Mouse (Mus musculus): Measurements from ENCODE around the gene Abhd10. TPM values are rescaled to one million over a fixed set of nuclear protein-coding genes. Genes with fewer than 3 reads are reported as not detected.

The Abhd10 gene
- polyA plus RNA-seq (2012; rRNA removed), result 6.6 and 6.9 TPM in 2 replicates

DNA sequence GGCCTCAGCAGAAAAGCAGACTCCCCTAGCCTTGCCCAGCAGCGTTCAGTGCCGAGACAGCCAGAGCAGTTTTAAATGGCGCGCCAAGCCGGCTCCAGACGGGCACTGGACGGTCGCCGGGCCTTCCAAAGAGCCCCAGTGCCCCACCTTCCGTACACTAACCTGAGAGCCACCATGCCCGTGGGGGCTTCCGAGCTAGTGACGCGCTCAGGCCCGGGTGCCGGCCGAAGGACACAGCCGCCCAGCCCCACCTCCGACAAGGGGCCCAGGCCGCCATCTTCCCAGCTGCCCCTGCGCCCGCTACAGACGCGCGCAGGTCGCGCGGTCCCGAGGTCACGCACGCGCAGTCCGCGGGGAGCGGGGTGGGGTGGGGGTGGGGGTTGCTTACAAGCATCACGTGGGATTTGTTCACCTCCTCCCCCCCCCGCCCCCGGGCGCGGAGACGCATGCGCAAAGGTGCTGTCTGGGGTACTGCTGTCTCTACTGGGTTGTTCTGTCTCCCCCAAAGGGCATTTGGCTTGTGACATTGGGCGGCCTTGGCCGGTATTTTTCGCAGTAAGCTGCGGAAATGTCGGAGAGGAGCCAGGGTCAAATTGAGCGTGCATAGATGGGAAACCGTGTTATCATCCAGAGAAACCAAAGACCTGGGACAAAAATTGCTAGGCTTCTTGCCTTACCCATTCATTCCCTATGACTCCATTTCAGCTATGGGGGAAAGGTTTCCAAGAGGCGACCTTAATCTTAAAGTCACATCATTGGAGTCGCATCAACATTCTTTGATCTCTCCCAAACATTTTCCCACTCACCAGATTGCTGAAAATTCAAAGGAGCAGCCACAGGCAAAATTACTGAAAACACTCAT is at the start of gene Abhd10:
Gene Abhd10 (minus strand): TSS at position 341 of the 862 bp plus-strand sequence.
- peak; percentile 47 for DNase-seq (ENCODE audit: low read depth)

DNA sequence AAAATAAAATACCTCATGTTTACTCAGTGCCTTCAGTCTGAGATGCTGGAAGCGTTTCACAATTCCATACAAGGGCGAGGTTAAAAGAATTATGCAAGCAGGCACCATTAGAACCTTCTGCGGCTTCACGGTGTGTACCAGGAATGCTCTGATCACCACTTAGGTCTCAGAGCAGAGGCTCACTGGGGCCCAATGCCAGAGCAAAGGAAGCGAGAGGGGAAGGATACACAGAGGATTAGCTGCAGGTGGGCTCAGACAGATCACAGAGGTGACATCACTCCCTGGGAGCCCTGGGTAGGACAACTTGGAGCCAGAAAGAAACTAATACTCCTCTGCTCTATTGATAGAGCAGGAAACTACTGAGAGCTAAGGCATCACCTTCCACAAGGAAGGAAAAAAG is 48.5 kb upstream of the Abhd10 start:
- no peak for DNase-seq (ENCODE audit: low read depth)

DNA sequence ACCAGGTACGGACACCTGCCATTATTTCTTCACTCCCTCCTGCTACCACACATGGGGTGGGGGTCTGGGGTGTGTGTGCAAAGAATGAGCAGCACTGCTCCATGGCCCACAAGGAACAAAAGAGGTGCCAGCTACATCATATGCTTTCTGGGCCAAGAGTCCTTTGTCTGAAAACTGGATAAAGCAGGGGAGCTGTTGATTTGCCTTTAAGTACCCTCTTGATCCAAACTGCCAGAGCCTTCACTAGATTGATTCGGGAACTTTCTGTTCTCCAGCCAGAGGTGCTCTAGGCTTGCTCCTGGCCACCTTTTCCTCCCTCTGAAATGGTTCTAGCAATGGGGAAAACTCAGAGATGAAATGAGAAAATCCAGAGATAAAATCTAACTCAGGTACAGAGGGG is 46.6 kb upstream of the Abhd10 start:
- no peak for DNase-seq (ENCODE audit: low read depth)

DNA sequence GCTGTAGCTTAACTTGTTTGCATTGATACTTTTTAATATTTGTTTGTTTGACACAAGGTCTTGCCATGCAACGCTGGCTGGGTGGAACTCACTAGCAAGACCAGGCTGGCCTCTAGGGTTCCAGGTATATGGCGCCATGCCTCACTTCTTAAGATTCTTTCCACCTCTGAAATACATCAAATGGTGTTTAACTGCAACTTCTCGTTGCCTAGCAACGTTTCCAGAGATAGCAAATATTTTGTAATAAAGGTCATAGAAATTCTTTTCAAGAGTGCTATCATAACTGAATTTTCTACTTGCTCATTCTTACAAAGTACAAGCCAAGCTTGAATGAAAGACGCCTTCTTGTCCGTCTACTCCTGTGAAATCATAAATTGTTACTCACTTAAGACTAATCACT is 44.9 kb upstream of the Abhd10 start:
- DNase-seq (ENCODE audit: low read depth), result no peak

DNA sequence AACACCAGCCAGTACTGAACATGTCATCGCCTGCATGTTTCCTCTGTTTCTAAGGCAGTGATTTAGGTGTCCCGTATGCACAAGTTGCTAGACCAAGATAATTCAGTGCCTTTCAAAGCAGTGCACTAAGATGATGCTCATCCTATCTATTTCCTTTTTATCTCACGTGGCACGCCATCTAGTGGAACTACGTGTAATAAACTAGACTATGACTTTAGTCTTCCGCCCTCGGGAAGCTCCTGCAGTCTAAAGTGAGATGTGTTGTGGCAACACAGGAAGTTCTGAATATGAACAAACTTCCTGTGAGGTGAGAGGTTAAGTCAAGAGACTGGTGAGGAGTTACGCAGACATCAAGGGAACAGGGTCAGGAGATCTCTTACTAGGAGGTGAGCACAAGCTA is 43.9 kb upstream of the Abhd10 start:
- no peak for DNase-seq (ENCODE audit: low read depth)

DNA sequence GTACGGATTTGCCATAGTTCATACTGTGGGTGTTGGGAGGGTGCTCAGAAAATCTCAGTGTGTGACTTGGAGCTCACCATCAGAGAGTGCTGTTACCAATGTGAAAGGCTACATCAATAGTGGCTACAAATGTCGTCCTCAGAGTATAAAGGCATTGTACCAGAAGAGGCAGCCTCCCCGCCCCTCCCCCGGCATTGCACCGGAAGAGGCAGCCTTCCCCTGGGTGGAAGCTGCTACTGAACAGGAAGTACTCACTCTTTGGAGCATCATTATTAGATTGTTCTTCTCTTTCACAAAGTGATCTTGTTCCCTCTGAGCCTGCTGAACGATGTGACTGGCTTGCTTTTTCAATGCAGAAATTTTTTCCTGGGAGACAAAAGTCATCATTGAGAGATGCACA is 37.2 kb upstream of the Abhd10 start:
- no peak for DNase-seq (ENCODE audit: low read depth)

DNA sequence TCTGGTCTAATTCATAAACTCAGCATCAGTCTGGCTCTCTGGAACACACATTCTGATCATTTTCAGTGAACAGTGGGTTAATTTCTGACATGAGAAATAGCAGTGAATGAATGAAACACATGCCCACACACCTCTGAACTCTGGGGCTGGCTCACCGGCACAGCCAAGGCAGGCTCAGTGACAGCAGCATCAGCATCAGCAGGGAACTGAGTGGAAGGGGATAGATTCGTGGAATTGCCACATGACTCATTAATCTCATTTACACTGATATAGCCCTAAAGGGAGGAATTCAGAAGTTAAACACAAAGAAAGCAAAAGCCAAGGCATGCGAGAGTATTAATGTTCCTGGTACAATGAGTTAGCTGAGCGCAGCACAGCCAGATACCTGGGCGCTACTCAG is 32.1 kb upstream of the Abhd10 start:
- DNase-seq (ENCODE audit: low read depth), result no peak

DNA sequence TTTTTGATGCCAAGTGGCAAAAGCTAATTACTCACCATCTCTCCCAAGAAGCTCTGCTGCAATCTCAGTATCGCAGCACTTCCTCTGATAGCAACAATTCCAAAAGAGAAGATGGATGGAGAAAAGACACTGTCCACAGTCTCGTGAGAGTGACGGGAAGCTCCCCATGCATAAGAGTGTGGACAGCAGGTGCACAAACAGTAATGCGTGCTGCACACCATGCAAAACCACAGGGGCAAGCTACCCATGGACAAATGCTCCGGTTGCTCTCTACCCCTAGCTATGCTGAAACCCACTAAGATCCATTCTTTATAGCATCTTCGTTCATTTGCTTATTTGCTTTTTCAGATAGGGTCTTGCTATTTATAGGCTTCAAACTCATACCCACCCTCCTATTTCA is 28.2 kb upstream of the Abhd10 start:
- no peak for DNase-seq (ENCODE audit: low read depth)

DNA sequence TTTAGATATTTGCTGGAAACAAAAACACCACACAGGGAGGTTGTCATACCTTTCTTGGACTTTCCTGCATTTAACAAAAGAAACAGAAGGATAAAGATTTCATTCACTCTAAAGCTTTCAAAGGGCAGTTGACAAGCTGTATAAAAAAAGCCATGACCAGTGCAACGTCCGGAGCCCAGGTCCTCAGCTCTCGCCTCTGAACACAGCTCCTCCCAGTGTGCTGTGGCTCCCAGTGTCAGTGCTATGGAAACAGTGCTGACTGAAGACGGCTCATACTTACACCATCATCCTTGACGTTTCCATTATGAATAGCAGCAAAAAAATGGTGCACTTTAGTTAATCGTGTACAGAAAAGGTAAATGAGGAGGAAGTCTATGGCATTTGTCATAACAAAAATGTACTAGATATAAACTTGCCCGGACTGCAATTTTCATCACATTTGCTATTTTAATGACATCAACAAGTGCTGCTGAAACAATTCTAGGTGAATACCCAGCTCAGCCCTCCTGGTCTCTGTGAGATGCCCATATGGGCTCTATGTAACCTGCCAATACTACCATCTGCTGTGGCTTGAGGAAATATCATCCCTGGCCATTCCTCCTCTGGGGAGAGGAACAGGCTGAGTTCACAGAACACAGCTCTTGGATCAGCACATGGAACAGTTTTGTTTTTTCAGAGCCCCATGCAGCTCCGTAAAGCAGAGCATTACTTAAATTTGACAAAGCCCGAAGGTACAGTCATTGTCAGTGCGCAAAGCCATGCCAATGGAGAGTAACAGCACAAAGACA is 25.3 kb upstream of the Abhd10 start:
- no peak for DNase-seq (ENCODE audit: low read depth)

DNA sequence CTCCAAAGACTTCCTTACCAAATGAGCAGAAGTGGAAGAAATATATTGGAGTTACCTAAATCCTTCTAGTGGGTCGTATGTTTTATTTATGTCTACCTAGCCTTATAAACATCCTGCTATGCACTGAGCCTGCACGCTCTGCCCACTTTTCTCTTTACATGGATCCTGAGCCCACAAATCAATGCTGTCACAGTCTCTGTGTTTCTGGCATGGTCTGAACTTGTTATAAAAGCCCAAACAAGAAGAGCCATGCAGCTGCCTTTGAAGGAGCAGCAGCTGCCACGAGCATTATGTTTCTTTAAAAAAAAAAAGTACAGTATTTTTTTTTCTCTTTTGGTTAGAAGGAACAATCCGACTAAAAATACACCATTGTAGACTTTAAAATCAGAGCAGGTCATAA is 24.7 kb upstream of the Abhd10 start:
- no peak for DNase-seq (ENCODE audit: low read depth)

DNA sequence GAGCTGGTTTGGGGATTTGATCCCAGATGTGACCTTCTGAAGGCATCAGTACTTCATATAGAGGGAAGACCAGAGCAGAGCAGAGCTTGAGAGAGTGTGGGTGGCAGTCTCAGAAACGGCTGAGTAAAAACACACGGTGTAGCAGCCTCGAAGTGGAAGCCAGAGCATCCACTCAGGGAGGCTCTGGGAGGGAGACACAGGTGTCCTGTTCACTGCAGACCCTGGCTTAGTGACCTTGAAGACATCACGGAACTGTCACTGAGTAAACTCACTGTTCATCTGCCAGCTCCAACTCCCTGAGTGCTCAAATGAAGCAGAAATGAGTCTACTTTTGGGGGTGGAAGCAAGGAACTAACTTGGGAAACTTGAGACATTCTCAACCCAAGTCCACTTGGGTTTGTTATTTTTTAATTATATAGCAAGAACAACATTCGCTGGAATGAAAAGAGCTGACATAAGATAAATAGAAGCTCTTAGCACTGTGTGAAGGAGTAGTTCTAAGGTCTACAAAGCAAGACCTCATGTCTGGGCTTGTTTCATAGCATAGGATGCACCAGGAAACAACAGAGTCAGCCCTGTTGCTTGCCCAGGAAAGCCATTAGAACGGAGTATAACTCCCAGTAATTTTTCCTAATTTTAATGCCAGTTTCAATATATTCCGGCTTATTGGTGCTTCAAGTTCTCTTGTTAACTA is 23.2 kb upstream of the Abhd10 start:
- no peak for DNase-seq (ENCODE audit: low read depth)

DNA sequence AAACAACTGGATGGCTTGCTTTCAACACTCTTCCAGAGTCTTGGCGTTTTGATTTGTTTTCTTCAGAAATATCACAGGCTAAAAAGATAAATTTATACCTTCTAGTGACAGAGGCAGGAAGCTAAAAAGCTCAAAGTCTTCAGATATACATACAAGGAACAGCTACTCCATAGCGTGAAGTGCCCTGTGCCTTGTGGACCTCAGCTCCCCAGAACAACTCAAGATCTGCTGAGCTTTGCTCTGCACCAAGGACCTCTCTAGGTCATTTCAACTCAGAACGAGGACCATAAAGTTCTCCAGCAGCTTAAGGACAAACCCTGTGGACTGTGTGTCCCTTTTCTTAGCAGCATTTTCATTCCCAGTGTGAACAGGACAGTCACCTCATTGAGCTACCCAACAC is 22.3 kb upstream of the Abhd10 start:
- no peak for DNase-seq (ENCODE audit: low read depth)

DNA sequence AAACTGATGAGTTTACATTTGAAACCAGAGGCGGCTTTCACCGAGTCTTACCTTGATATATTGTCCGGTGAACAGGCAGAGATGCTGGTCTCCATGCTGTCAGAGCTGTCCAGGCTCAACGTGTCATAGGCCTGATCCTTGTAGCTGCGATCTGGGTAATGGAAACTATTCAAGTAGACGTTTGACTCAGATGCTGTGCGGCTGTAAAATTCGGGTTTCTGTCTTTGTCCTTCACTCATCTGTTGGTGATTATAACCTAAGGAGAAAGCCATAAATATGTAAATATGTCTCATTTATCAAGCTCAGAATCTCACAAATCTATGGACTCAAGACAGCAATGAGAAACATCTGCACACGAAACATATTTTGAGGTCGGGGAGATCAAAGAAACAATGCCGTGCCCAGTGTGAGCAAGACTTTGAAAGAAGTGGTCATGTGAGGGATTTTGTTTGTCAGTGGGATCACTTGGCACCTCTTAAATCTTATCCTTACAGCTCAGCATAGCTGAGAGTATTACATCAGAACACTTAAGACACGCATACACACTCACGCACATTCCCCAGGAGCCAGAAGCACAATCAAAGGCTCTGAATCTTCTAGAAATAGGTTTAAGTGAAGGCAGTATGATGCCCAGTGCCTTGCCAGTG is 20.2 kb upstream of the Abhd10 start:
- no peak for DNase-seq (ENCODE audit: low read depth)

DNA sequence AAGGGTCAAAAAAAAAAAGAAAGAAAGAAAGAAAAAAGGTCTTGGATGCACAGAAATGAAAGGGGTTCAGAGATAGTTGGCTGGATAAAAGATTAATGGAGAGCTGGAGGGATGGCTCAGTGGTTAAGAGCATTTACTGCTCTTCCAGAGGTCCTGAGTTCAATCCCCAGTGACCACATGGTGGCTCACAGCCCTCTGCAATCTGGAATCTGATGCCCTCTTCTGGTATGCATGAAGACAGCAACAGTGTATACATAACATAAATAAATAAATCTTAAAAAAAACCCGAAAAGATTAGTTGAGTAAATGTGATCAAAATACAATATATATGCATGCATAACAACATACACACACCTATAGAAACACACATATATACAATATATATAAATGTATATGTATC is 18.7 kb upstream of the Abhd10 start:
- DNase-seq (ENCODE audit: low read depth), result no peak

DNA sequence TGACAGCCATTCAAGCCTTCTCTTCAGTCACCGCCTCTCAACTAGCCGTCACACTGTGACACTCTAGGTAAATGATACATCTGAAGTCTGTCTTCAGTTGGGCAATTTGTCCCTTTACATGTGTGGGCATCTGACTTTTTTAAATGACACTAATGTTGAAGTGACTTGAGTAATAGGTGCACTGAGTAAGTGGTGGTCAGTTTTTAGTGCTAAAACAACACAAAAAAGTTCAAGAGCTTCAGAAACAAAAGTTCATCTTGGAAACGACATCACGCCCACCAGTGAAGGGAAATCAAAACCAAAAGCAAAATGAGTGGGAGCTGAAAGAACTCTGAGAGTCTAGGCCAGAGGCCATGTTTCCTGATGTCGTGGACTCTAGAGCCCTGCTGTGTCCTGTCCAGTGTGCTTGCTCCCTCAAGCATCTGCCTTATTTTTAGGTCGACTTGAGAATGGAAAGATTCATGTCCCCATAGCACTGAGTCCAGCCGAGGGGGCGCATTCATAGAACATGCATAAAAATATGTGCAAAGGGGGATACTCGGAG is 16.0 kb upstream of the Abhd10 start:
- DNase-seq (ENCODE audit: low read depth), result no peak

DNA sequence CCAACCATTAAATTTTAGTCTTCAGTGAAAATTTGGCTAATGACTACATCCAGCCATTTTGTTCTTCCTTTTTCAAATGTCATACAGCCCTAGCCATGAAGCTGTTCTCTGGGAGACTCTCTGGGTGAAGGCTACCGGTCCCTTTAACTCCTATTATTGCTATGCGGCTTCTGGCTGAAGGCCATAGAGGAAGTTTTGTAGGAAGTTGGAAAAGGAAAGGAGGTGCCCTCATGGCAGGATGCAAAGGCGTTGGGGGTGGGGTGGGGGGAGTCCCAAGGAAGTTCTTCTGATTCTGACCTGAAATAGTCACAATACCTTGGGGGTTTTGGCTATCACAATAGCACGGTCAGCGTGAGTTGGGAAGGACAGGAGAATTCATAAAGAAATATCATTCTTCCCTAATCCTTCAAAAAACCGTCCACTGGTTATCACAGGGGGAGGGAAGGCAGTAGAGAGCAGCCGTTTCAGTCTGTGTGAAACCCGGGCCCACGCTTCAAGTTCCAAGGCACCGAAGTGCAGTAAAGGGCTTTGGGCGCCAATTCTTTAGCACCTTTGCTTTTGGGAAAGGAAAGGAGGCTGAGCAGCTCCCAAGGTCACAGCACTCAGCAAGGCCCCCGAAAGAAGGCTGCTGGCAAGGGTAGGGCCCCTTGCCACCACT is 14.8 kb upstream of the Abhd10 start:
- DNase-seq (ENCODE audit: low read depth), result no peak

DNA sequence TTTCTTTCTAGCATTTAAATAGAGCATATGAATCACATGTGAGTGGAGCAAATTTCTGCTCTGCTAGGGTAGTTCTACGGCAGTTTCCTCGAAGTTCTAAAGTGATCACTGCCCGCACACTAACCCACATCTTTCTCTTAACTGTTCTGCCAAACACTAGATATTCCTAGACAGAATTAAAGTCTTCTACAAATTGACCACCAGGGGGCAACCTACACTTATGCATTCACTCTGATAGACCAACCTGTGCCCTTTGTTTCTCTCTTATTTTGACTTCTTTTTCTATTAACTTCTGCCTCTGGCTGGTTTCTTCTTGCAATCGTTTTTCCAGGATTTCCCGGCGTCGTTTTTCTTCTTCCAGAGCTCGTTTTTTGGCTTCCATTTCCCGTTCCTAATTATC is 14.1 kb upstream of the Abhd10 start:
- no peak for DNase-seq (ENCODE audit: low read depth)

DNA sequence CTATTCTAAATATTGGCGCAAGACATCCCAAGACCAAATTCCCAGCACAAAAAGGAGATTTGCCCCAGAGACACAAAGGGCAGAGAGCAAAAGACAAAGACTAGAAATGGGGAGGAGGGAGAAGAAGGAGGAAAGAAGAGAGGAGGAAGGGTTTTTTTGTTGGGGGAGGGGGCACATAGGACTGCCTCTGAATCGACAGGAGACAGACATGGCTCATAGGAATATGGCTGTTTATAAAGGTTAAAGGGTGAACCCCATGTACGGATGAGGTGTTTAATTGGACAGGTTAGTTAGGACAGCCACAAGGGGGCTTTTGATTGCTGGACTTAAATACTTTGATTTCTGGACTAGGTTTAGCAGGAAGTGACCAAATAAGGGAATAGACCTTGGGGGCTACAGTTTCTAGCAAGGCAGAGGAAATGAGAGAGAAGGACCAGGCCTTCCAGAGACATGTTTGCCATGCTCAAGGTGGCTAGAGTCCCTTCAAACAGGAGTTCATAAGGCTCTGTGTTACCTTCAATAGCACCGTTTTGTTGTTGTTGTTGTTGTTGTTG is 913 bp upstream of the Abhd10 start:
- DNase-seq (ENCODE audit: low read depth), result no peak

DNA sequence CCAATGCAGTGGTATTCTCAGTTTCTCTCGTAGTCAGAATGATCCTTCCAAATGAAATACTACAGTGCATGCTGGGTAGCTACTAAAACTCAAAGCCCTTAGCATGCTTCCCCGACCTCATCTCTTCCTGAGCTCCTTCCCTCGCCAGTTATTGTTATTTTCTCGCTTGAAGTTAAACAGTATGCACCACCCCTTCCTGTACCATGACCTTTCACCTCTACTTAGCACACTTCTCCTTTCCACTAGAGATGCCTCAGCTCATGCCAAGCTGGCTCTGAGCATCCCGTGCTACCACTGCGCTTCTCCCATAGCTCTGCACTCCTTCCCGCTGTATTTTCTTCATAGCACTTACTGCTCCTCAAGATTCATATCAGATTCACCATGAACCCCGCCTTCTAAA is 4.9 kb downstream of the Abhd10 start:
- no peak for DNase-seq (ENCODE audit: low read depth)

DNA sequence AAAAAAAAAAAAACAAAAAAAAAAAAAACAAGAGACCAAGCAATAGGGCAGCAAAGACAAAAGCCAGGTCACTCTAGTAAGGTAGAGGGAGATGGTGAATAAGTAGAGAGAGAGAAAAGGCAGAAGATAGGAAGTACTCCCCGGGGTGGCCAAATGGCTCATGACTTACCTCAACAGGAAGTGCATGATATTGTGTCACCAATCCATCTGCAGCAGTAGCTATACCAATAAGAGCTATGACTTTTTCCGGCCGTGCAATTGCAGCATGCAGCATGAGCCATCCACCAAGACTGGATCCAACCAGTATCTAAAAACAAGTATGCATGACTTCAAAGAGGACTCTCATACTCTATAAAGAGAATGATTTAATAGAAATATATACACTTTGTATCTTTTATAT is 6.0 kb downstream of the Abhd10 start:
- no peak for DNase-seq (ENCODE audit: low read depth)

DNA sequence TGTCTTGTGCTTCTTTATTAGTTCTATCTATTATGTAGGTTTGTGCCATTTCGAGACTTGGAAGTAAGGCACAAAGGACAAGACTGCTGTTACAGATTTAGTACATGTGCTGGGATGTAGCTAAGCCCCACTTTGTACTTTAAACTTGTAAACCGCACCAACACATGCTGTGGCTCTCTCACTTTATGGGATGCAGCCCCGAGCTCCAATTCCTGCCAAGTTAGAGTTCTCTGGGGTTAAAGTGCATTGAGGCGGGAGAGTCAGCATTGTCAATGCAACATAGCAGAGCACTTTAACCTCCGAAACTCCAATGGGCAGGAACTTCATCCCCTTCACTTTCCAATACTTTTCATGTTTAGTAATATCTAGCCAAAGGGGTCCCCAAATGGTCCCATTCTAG is 13.6 kb downstream of the Abhd10 start:
- DNase-seq (ENCODE audit: low read depth), result no peak
